Mouse (Mus musculus): ENCODE data around the gene Optn.

DNA sequence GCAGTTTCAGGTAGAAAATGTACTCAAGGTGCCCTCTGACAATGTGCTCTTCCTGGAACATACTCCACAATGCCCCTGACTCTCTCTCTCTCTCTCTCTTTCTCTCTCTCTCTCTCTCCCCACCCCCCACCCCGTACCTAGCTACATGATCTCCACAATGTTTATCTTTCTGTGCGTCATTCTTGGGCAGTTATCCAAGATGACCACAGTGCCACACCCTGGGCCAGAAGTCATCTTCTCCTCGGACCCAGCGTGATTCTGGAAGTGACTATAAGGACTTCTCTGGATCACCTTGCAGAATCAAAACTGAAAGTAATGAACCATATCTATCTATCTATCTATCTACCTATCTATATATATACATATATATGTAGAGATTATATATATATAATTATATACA is 4.1 kb upstream of the Optn start:
- no peak for TF ChIP-seq POLR2A (IDR thresholded peaks at IDR 0.05; ENCODE audit: insufficient read length, low read depth)
- no peak for TF ChIP-seq USF1 (IDR thresholded peaks at IDR 0.05; ENCODE audit: low read depth)
- no peak for TF ChIP-seq E2F4 (IDR thresholded peaks at IDR 0.05; ENCODE audit: insufficient read depth)
- no peak for TF ChIP-seq POLR2AphosphoS2 (IDR thresholded peaks at IDR 0.05; ENCODE audit: insufficient read length, low read depth)
- no peak for TF ChIP-seq SRF (IDR thresholded peaks at IDR 0.05; ENCODE audit: control insufficient read depth, insufficient read length, low read depth)
- no peak for TF ChIP-seq CEBPB (IDR thresholded peaks at IDR 0.05; ENCODE audit: insufficient read depth, poor library complexity, severe bottlenecking)
- no peak for TF ChIP-seq TCF12 (IDR thresholded peaks at IDR 0.05; ENCODE audit: insufficient read depth, poor library complexity, severe bottlenecking)
- no peak for TF ChIP-seq MYOG (IDR thresholded peaks at IDR 0.05; ENCODE audit: control insufficient read depth in 1 of 3, insufficient read depth in 1 of 3, insufficient read length in 2 of 3, low read depth in 2 of 3)

All from myocyte (in vitro differentiated cells).